Mouse (Mus musculus) hindbrain, embryonic 14.5 days (tissue): Measurements from ENCODE around the gene Tbc1d23. TPM values are rescaled to one million over a fixed set of nuclear protein-coding genes. Genes with fewer than 3 reads are reported as not detected.

Source experiments
- ATAC-seq: fragments of 200-750 bp; cut with Nextera tagmentation; 2 replicates; pipeline ENCODE4 v1.8.0; 2017; ENCODE audit warnings: moderate number of reproducible peaks, mild to moderate bottlenecking, moderate TSS enrichment, moderate library complexity; ENCODE audit not compliant: low FRiP score
- DNase-seq: peaks from one replicate; pipeline ENCODE4 v3.0.0-alpha.2; 2015; ENCODE audit warnings: low spot score
- H3K27ac ChIP-seq: fragments of 300-500 bp; sonication (generic); 2 replicates; pipeline ENCODE4 v1.5.1; 2014; ENCODE audit warnings: mild to moderate bottlenecking, moderate library complexity
- H3K27me3 ChIP-seq: fragments of 300-500 bp; sonication (generic); 2 replicates; pipeline ENCODE4 v1.6.1; 2014; ENCODE audit warnings: mild to moderate bottlenecking, low read length, mixed read lengths; ENCODE audit not compliant: control insufficient read depth, insufficient read depth
- H3K36me3 ChIP-seq: fragments of 300-500 bp; sonication (generic); replicated peaks from 2 replicates; pipeline ENCODE4 v1.6.1; 2014; ENCODE audit not compliant: control insufficient read depth, insufficient read depth
- H3K4me1 ChIP-seq: fragments of 300-500 bp; sonication (generic); replicated peaks from 2 replicates; pipeline ENCODE4 v1.6.1; 2014; ENCODE audit warnings: antibody characterized with exemption, low read length, mixed read lengths; ENCODE audit not compliant: control insufficient read depth, insufficient read depth
- H3K4me2 ChIP-seq: fragments of 300-500 bp; sonication (generic); replicated peaks from 2 replicates; pipeline ENCODE4 v1.6.1; 2014; ENCODE audit warnings: mild to moderate bottlenecking, moderate library complexity
- H3K4me3 ChIP-seq: fragments of 300-500 bp; sonication (generic); replicated peaks from 2 replicates; pipeline ENCODE4 v1.5.1; 2014; ENCODE audit warnings: mild to moderate bottlenecking, low read length
- H3K9ac ChIP-seq: fragments of 300-500 bp; sonication (generic); 2 replicates; pipeline ENCODE4 v1.6.1; 2014
- H3K9me3 ChIP-seq: fragments of 300-500 bp; sonication (generic); 2 replicates; pipeline ENCODE4 v1.6.1; 2016; ENCODE audit warnings: low read length; ENCODE audit not compliant: control insufficient read depth
- WGBS: fragments of 180-500 bp; shearing (Covaris S2); extraction: QIAGEN DNeasy Blood & Tissue Kit; methylation state at CpG from one replicate; pipeline ENCODE4 v1.1.7; 2014; 5-methylcytosine and 5-hydroxymethylcytosine counted together
- polyA plus RNA-seq: library from polyadenylated mRNA; unstranded; fragments of >200 nt; fragmentation: Nextera tagmentation; extraction: Ambion mirVana; gene quantifications from 2 replicates; pipeline ENCODE4 v1.2.1, GENCODE M21; 2014

Gene Tbc1d23
- polyA plus RNA-seq, 1 experiment from 2014 or later = 41.4 TPM

DNA sequence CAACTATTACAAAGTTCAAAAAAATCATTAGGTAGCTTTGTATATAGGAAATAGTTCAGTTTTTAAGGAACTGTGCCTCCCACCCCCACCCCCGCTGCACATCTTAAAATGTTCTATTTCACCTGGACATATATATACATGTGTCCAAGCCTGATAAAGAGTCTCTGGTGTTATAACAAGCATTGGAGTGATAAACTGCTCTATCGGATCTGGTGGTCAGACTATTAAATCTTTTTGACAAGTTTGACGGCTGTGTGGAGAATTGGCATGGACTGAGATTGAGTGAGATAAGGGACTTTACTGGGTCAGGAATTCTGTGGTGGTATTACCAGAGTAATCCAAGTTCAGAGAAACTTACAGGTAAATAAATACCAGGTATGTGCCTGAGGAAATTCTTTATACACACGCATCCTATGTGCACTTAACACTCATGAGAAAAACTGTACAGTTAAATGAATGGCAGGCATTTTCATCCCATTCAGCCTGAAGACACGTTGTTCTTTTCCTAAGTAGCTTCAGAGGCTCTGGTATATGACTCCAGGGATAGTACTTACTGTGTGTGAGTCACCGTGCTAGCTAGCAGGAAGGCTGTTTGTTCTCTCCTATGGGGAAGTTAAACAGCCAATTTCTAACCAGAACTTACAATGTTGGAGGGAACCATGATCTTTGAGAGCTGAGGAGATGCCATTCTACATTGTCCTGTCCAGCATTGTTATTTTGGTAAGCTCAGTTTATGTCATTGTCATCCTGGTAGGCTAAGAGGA is 108.4 kb downstream of the Tbc1d23 start:
- DNase-seq (no peak), ATAC-seq (no peak)
- Histone ChIP-seq H3K27ac (no peak overlapping the region), H3K9ac (peak overlapping the region; percentile 78), H3K4me2 (peak overlapping the region; percentile 85), H3K4me1 (peaks cover 18% of the 10 kb centered on the region), H3K4me3 (peak overlapping the region; percentile 69), H3K27me3 (no peaks in the 10 kb centered on the region), H3K36me3 (no peaks in the 10 kb centered on the region), H3K9me3 (no peaks in the 10 kb centered on the region)
- WGBS = 68% methylated on average over 6 of the region's 6 CpGs

DNA sequence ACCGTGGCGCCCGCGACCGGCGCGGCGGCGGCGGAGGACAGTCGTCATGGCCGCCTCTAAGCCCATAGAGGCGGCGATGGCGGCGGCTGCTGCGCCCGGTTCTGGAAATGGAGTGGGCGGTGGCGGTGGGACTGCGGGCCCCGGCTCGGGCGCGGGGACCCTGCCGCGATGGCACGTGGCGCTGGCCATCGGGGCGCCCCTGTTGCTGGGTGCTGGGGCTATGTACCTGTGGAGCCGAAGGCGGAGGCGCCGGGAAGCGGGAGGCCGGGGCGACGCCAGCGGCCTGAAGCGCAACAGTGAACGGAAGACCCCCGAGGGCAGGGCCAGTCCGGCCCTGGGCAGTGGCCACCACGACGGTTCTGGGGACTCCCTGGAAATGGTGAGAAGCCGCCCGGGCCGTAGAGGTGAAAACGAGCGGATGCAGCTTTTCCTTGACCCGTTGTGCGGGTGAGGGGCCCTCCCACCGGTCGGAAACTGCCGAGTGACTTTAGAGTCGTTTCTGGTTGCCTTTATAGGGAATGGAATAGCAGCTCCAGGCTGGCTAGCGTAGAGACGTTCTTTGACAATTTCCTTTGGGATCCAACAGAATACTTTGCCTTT is 109.4 kb downstream of the Tbc1d23 start:
- Histone ChIP-seq H3K27me3 (no peaks in the 10 kb centered on the region), H3K36me3 (no peaks in the 10 kb centered on the region), H3K4me3 (peak overlapping the region; percentile 69), H3K27ac (peak overlapping the region; percentile 95), H3K4me1 (peaks cover 18% of the 10 kb centered on the region), H3K9me3 (no peaks in the 10 kb centered on the region), H3K4me2 (peak overlapping the region; percentile 85), H3K9ac (peak overlapping the region; percentile 78)
- DNase-seq = no peak
- WGBS = under 1% methylated on average over 59 of the region's 59 CpGs
- no peak for ATAC-seq

DNA sequence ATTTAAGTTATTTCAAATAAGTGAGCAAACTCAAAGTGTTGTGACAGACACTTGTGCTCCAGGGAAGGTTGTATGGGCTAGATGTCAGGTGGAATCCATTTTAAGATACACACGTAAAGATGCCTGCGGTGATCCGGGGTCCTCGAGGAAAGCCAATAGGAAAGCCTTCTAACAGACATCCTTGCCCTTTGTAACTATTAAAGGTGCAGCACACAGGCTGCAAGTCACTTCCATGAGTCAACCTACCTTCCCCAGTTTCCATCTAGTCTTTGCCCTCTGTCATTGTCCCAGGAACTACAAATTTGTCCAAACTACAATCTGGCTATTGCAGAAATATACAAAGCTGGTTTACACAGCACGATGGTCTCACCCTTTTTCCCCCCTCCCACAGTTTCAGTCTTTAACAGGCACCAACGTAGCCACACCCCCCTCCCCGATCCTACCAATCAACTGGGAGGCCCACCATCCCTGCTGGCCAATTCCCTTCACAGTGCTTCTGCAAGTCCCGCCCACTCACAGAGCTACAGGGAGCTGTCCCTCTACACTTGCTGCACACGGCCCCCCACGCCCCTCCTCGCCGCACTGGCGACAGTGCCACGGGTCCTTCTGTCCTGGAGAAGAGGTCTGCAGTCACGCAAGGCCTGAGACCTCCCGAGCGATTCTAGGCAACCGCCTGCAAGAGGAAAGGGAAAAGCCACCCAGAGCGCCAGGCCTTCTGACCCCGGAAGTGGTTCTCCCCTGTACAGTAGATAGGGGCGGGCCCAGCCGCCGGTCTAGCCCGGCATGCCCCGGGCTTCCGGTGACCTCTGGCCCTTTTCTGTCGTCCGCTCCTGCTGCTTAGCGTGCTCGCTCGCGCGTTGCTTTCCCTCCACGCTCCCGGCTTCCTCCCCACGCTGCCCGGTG is 110.1 kb downstream of the Tbc1d23 start, which contains the start of gene Tomm70a:
Gene Tomm70a, plus strand, starts transcription at position 791 of the 903 bp plus-strand sequence.
- peaks cover 18% of the 10 kb centered on the region for H3K4me1 ChIP-seq
- DNase-seq (peak; percentile 91), ATAC-seq (peak; percentile 100)
- peak within 1 kb of the TSS; percentile 78 for H3K9ac ChIP-seq
- H3K27ac ChIP-seq = peak within 1 kb of the TSS; percentile 95
- H3K4me3 ChIP-seq = peak within 1 kb of the TSS; percentile 69
- H3K27me3 ChIP-seq = no peaks in the 10 kb centered on the region
- under 1% methylated on average over 36 of the region's 37 CpGs for WGBS
- no peaks in the 10 kb centered on the region for H3K9me3 ChIP-seq
- peak within 1 kb of the TSS; percentile 85 for H3K4me2 ChIP-seq
- no peaks in the 10 kb centered on the region for H3K36me3 ChIP-seq

Other genes starting within 250 kb of the Tbc1d23 start
- 0.16 and 0.20 TPM in 2 replicates for gene Tmem45a2, start 160.1 kb downstream of the Tbc1d23 start, polyA plus RNA-seq
- 87.9 and 100 TPM in 2 replicates for gene Tomm70a, start 109.8 kb downstream of the Tbc1d23 start, polyA plus RNA-seq
- gene Nit2, start 64.2 kb downstream of the Tbc1d23 start, polyA plus RNA-seq = 49.1 and 50.3 TPM in 2 replicates
- gene Tmem30c, start 61.4 kb upstream of the Tbc1d23 start, polyA plus RNA-seq = 0.17 and 0.43 TPM in 2 replicates
- gene Filip1l, start 121.6 kb upstream of the Tbc1d23 start, polyA plus RNA-seq = 2.8 and 3.4 TPM in 2 replicates